Mouse (Mus musculus) neural tube, embryonic 11.5 days (tissue): ENCODE data around the gene Stard5. TPM values are rescaled to one million over a fixed set of nuclear protein-coding genes. Genes with fewer than 3 reads are reported as not detected.

Source experiments
- ATAC-seq: fragments of 200-750 bp; cut with Nextera tagmentation; 2 replicates; pipeline ENCODE4 v1.8.0; 2017; ENCODE audit warnings: moderate number of reproducible peaks, mild to moderate bottlenecking, moderate TSS enrichment, moderate library complexity; ENCODE audit not compliant: insufficient read depth, low FRiP score, low TSS enrichment
- DNase-seq: peaks from one replicate; pipeline ENCODE4 v3.0.0-alpha.2; 2015; ENCODE audit warnings: low spot score
- H3K27ac ChIP-seq: fragments of 300-500 bp; sonication (generic); 2 replicates; pipeline ENCODE4 v1.5.1; 2014; ENCODE audit warnings: low read depth, mild to moderate bottlenecking, low read length
- H3K27me3 ChIP-seq: fragments of 300-500 bp; sonication (generic); 2 replicates; pipeline ENCODE4 v1.6.1; 2014; ENCODE audit warnings: mild to moderate bottlenecking, low read length, mixed read lengths; ENCODE audit not compliant: control insufficient read depth, insufficient read depth
- H3K36me3 ChIP-seq: fragments of 300-500 bp; sonication (generic); 2 replicates; pipeline ENCODE4 v1.6.1; 2014; ENCODE audit warnings: mild to moderate bottlenecking, low read length, moderate library complexity, mixed read lengths; ENCODE audit not compliant: control insufficient read depth, insufficient read depth
- H3K4me1 ChIP-seq: fragments of 300-500 bp; sonication (generic); 2 replicates; pipeline ENCODE4 v1.6.1; 2014; ENCODE audit warnings: low read length, mixed read lengths; ENCODE audit not compliant: control insufficient read depth, insufficient read depth
- H3K4me2 ChIP-seq: fragments of 300-500 bp; sonication (generic); 2 replicates; pipeline ENCODE4 v1.6.1; 2014; ENCODE audit warnings: low read depth, mild to moderate bottlenecking, moderate library complexity
- H3K4me3 ChIP-seq: fragments of 300-500 bp; sonication (generic); 2 replicates; pipeline ENCODE4 v1.5.1; 2014; ENCODE audit warnings: low read depth, low read length
- H3K9ac ChIP-seq: fragments of 300-500 bp; sonication (generic); 2 replicates; pipeline ENCODE4 v1.6.1; 2014; ENCODE audit warnings: mild to moderate bottlenecking, low read length
- H3K9me3 ChIP-seq: fragments of 300-500 bp; sonication (generic); 2 replicates; pipeline ENCODE4 v1.6.1; 2016; ENCODE audit warnings: low read length; ENCODE audit not compliant: control insufficient read depth
- WGBS: fragments of 180-500 bp; shearing (Covaris S2); extraction: QIAGEN DNeasy Blood & Tissue Kit; methylation state at CpG from one replicate; pipeline ENCODE4 v1.1.7; 2014; 5-methylcytosine and 5-hydroxymethylcytosine counted together
- polyA plus RNA-seq: library from polyadenylated mRNA; unstranded; fragments of >200 nt; fragmentation: Nextera tagmentation; extraction: Ambion mirVana; gene quantifications from 2 replicates; pipeline ENCODE4 v1.2.1, GENCODE M21; 2014

Stard5 gene
- polyA plus RNA-seq, 1 experiment from 2014 or later, result 11.0 TPM

DNA sequence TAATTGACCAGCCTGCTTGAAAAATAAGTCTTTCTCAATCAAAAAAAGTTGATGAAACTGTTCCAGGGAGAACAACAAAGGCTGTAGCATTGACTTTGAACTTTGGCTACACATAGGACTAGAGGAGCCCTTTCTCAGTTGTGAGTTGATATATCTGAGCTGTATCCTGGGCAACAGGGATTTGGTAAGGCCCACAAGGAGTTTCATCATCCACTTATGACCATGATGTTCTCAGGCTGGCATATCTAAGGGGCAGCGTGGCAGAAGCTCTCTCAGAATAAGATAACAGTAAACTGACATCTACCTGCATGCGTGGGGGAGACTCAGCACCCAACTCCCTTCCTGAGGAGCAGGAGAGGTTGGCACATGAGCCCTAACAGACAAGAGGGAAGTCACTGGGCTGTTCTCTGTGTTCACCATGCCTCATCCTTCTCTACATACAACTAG, 21.9 kb downstream of the Stard5 start:
- 85% methylated on average over 2 of the region's 2 CpGs for WGBS
- DNase-seq (no peak), ATAC-seq (no peak)
- Histone ChIP-seq H3K9me3 (no peaks in the 10 kb centered on the region), H3K9ac (no peak overlapping the region), H3K4me3 (no peak overlapping the region), H3K27ac (no peak overlapping the region), H3K4me1 (no peaks in the 10 kb centered on the region), H3K36me3 (no peaks in the 10 kb centered on the region), H3K4me2 (no peak overlapping the region), H3K27me3 (no peaks in the 10 kb centered on the region)

DNA sequence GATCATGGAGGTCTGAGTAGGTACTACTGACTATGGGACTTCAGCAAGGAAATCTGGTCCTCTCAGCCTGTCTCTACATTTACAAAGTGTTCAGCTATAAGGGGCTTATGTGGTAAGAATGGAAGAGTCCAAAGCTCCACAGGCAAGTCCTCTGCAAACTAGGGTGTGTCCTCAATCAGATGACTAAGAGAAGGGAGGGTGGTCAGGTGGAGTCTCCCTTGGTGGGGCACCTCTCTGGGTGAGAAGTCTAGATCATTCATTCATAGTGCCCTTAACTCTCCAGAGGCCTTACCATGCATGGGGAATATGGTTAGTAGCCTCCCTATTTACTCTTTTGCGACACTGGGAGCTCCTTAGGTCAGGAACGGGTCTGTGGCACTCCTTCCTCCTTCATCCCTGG, 22.4 kb downstream of the Stard5 start:
- H3K4me1 ChIP-seq, result no peaks in the 10 kb centered on the region
- H3K36me3 ChIP-seq, result no peaks in the 10 kb centered on the region
- no peak overlapping the region for H3K4me3 ChIP-seq
- WGBS, result 81% methylated on average over 2 of the region's 2 CpGs
- H3K27me3 ChIP-seq, result no peaks in the 10 kb centered on the region
- DNase-seq, result no peak
- no peaks in the 10 kb centered on the region for H3K9me3 ChIP-seq
- H3K4me2 ChIP-seq, result no peak overlapping the region
- no peak overlapping the region for H3K9ac ChIP-seq
- no peak for ATAC-seq
- no peak overlapping the region for H3K27ac ChIP-seq

DNA sequence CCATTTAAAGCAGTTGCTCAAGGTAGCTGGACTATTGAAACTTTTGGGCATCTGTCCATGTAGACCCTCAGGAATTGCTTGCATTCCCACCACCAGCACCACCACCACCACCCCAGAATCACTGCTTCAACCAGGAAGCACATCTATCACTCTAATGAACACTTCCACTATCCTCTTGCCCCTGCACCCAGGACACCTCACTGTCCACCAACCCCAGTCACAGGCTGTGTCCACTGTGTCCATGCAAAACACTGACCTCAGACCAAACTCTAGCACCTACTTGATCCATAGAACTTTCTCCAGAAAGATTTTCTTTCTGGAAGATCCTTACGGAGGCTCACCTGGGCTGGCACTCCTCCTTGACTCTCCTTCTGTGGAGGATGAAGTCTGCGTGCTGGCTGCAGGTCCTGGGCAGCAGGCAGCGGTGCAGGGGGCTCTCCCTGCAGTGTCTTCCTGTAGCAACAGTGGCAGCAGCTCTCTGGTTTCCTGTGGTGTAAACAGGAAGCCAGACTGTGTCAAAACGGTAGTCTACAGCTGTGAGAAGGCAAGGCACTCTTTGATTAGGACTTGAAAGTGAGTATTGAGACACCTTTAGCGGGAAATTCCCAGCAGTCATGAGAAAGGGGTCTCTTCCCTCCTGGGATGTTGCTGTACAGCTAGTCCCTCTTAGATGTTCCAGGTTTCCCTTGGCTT, 23.3 kb downstream of the Stard5 start:
- no peak overlapping the region for H3K4me2 ChIP-seq
- 57% methylated on average over 5 of the region's 5 CpGs for WGBS
- H3K4me3 ChIP-seq, result no peak overlapping the region
- no peak for DNase-seq
- H3K4me1 ChIP-seq, result no peaks in the 10 kb centered on the region
- no peak for ATAC-seq
- H3K27me3 ChIP-seq, result no peaks in the 10 kb centered on the region
- no peak overlapping the region for H3K9ac ChIP-seq
- H3K9me3 ChIP-seq, result no peaks in the 10 kb centered on the region
- no peak overlapping the region for H3K27ac ChIP-seq
- H3K36me3 ChIP-seq, result no peaks in the 10 kb centered on the region

DNA sequence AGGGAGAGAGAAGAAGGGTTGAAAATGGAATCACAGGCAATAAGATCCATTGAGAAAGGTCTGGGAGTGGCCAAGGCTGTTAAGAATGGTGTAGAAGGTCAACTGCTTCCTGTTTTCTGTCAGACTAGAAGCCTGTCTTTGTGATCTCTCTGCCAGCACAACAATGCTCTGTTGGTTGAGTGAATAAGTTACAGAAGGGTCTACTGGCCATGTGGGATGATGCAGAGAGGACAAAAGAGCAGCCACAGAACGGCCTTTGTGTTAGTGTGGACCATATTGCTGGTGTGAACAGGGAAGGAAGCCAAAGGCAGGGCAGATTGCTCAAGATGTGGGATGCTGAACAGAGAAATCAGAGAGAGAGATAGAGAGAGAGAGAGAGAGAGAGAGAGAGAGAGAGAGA, 27.0 kb downstream of the Stard5 start:
- ATAC-seq, result no peak
- no peak for DNase-seq
- H3K27me3 ChIP-seq, result no peaks in the 10 kb centered on the region
- no peaks in the 10 kb centered on the region for H3K4me1 ChIP-seq
- no peak overlapping the region for H3K4me3 ChIP-seq
- H3K36me3 ChIP-seq, result no peaks in the 10 kb centered on the region
- H3K4me2 ChIP-seq, result no peak overlapping the region
- H3K9ac ChIP-seq, result no peak overlapping the region
- 67% methylated on average over 1 of the region's 1 CpGs for WGBS
- H3K27ac ChIP-seq, result no peak overlapping the region
- no peaks in the 10 kb centered on the region for H3K9me3 ChIP-seq

DNA sequence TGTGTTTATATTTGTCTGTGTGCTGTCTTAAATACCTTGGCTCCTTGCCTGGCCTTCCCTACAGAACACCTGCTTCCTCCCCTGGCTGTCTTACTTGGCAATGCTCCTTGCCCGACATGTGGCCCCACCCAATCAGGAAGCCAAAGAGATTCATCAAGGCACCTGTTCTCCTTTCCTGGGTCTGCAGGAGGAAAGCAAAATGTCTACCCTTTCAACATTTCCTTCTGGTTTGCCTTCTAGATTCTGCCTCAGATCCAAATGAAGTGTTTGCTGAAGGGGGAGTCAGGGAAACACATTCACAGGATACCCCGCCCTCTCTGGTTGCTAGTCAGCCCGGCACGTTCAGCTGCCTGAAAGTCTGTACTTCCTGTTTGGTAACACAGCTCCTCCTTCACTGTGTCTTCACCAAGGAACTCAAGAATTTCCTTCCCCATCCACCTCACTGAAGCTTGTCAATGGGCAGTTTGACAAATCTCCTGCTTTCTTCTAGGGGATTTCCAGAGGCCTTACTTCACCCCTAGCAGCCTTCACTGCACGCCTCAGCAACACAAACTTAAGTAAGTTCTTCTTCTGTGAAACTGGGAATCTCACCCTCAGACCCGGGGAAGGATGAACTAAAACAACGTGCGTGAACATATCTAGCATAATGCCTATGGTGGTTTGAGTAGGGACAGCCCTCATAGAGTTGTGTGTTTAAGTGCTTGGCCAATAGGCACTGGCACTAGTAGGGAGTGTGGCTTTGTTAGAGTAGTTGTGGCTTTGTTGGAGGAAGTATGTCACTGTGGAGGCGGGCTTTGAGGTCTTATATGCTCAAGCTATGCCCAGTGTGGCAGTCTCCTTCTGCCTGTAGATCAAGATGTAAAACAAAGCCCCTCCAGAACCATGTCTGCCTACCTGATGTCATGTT, 27.7 kb downstream of the Stard5 start:
- DNase-seq (no peak), ATAC-seq (no peak)
- Histone ChIP-seq H3K27me3 (no peaks in the 10 kb centered on the region), H3K4me3 (no peak overlapping the region), H3K27ac (no peak overlapping the region), H3K4me1 (no peaks in the 10 kb centered on the region), H3K9ac (no peak overlapping the region), H3K9me3 (no peaks in the 10 kb centered on the region), H3K36me3 (no peaks in the 10 kb centered on the region), H3K4me2 (no peak overlapping the region)
- 86% methylated on average over 9 of the region's 9 CpGs for WGBS

DNA sequence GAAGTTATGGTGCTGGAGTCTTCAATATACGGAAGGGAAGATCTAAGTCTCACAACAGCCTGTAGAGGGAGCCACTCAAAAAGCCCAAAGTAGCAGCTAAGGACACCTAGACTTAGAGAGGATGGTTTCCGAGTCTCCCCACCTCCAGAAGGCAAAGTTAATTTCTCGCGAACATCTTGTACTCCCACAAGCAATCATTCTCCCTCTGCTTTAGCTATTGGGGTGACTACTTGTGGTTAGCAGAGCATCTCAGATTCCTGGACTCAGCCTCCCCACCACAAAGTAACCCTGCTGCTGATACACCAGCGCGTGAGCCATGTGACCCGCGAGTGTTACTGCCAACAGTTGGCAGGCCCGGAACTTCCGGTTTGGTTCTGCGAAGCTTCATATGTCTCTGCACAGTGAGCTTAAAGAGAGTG, 28.5 kb downstream of the Stard5 start:
- Histone ChIP-seq H3K9me3 (no peaks in the 10 kb centered on the region), H3K9ac (no peak overlapping the region), H3K4me1 (no peaks in the 10 kb centered on the region), H3K36me3 (no peaks in the 10 kb centered on the region), H3K27me3 (no peaks in the 10 kb centered on the region), H3K27ac (no peak overlapping the region), H3K4me3 (no peak overlapping the region), H3K4me2 (no peak overlapping the region)
- DNase-seq, result no peak
- 93% methylated on average over 11 of the region's 11 CpGs for WGBS
- ATAC-seq, result no peak

DNA sequence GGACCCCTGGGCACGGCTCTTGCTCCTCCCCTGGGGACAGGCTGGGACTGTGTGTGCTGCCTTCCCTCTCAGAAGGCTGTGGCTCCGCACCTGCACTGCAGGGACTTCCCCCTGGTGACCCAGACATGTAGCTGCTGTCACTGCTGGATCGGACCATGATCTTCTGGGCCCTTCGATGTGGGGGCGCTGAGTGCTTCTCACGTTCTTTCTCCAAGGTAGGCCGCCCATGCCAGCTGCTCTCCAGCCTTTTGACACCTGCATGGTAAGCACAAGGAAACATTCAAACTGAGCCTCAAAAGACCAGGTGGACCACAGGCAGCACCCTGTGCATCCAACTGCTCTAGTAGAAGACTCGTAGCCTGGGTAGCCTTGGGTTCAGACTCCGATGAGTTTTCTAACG, 29.3 kb downstream of the Stard5 start:
- Histone ChIP-seq H3K4me3 (no peak overlapping the region), H3K4me1 (no peaks in the 10 kb centered on the region), H3K27me3 (no peaks in the 10 kb centered on the region), H3K9me3 (no peaks in the 10 kb centered on the region), H3K36me3 (no peaks in the 10 kb centered on the region), H3K4me2 (no peak overlapping the region), H3K27ac (no peak overlapping the region), H3K9ac (no peak overlapping the region)
- no peak for ATAC-seq
- WGBS, result 87% methylated on average over 10 of the region's 10 CpGs
- no peak for DNase-seq

DNA sequence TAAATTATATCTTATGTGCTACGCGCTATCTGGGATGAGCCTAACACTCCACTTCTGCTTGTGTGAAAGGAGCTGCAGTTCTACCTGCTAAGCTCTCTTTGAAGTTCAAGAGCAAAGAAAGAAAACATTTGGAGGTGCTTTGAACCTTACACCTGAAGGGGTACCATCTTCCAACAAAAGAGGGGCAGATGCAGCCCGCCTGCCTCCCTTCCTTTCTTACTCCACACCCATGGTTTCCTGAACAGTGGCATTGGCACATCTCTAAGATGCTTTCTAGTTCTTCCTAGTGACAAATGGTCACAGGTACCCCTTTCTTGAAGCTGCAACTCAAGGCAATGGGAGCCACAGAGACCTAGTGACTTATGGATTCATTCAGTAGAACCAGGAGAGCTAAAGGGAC, 30.0 kb downstream of the Stard5 start:
- DNase-seq, result no peak
- Histone ChIP-seq H3K9ac (no peak overlapping the region), H3K27me3 (no peaks in the 10 kb centered on the region), H3K4me2 (no peak overlapping the region), H3K4me1 (no peaks in the 10 kb centered on the region), H3K27ac (no peak overlapping the region), H3K4me3 (no peak overlapping the region), H3K9me3 (no peaks in the 10 kb centered on the region), H3K36me3 (no peaks in the 10 kb centered on the region)
- no peak for ATAC-seq
- 93% methylated on average over 3 of the region's 3 CpGs for WGBS
